9 mouse cellular contexts compared by ENCODE assay signal in genomic region chr9:44916196-44916595, GRCm38 (mm10). TPM values are rescaled to one million over a fixed set of nuclear protein-coding genes. Genes with fewer than 3 reads are reported as not detected.
DNase-seq lines count a peak whose midpoint lies in the region; TF ChIP-seq lines count a peak whose summit lies in the region.
"Had no signal": no experiment of that assay in that cellular context is flagged by ENCODE, and none has a peak within 500 bp of the region (broad histone marks: within the 10 kb centered on the region; RNA-seq: fewer than 3 reads in every experiment).

No protein-coding gene starts in this region.

- peak; percentile 60 to 63 for DNase-seq in heart, postnatal 10 days
- DNase-seq in heart, adult 11 months: no peak
- DNase-seq in testis, postnatal 14 days (ENCODE audit: low spot score): no peak
- peak; percentile 47 for DNase-seq in c-Kit-positive CD71-negative TER-119-negative erythroid progenitor cells, embryonic 14.5 days (ENCODE audit: low read depth)
- peak; percentile 62 for DNase-seq in kidney, postnatal 10 days
- DNase-seq in right cerebral cortex, postnatal 14 days: peak; percentile 35
- no peak for DNase-seq in ovary, adult 18-20 months (ENCODE audit: low spot score)
- DNase-seq: liver, embryonic 13.5 days had no signal

- no peak for TF ChIP-seq POLR2A in testis, adult 2 months (IDR thresholded peaks at IDR 0.05; ENCODE audit: control insufficient read depth, low read depth, low read length)

- TF ChIP-seq CTCF in testis, adult 2 months (IDR thresholded peaks at IDR 0.05; ENCODE audit: control insufficient read depth, insufficient read depth, insufficient replicate concordance, low read depth, low read length): peak; percentile 17; the same call in 1 of the 2 replicates

- no peaks in the 10 kb centered on the region for H3K36me3 ChIP-seq in testis, adult 2 months (ENCODE audit: control insufficient read depth, insufficient read depth, low read length)

- H3K27ac ChIP-seq in testis, adult 2 months (ENCODE audit: control insufficient read depth, insufficient read depth, low read depth, low read length): no peak overlapping the region
- H3K27ac ChIP-seq: liver, embryonic 13.5 days had no signal

- H3K4me3 ChIP-seq in testis, adult 2 months (ENCODE audit: control insufficient read depth, low read depth, low read length): no peak overlapping the region
- H3K4me3 ChIP-seq: liver, embryonic 13.5 days had no signal

- no peaks in the 10 kb centered on the region for H3K4me1 ChIP-seq in testis, adult 2 months (ENCODE audit: control insufficient read depth, insufficient read depth, low read length)

- intact Hi-C loops in heart, postnatal 10 days (cut with DNase I): loop anchor here (5.0 kb wide), 1 partner anchor 79 kb away; no protein-coding TSS in a partner anchor

- H3K27me3 ChIP-seq in testis, adult 2 months (ENCODE audit: control insufficient read depth, insufficient read depth, low read length): no peaks in the 10 kb centered on the region
- H3K27me3 ChIP-seq: liver, embryonic 13.5 days had no signal

RNA-seq across cellular contexts. Expression of gene Atp5l, which starts 4.3 kb away (rescaled TPM):
- 1,000 to 10,000 TPM; 1,370 to 1,379 TPM for total RNA-seq in heart, postnatal 10 days (2021)
- polyA plus RNA-seq in testis, adult 2 months (2012; rRNA removed): 134 and 141 TPM in 2 replicates

RNA-seq across cellular contexts. Expression of gene Kmt2a, which starts 35.1 kb away (rescaled TPM):
- total RNA-seq in heart, postnatal 10 days (2021): 10 to 100 TPM; 25.0 to 30.3 TPM
- polyA plus RNA-seq in testis, adult 2 months (2012; rRNA removed): 3.4 and 4.9 TPM in 2 replicates

RNA-seq across cellular contexts. Expression of gene Ube4a, which starts 49.2 kb away (rescaled TPM):
- 10 to 100 TPM; 41.1 to 45.1 TPM for total RNA-seq in heart, postnatal 10 days (2021)
- polyA plus RNA-seq in testis, adult 2 months (2012; rRNA removed): 11.5 and 16.6 TPM in 2 replicates

Comparison
In these comparisons a context has a peak if more than half of its experiments do, and no peak if none do; other contexts are left out.
1. DNase-seq: peak in heart, postnatal 10 days (2 of 2), c-Kit-positive CD71-negative TER-119-negative erythroid progenitor cells, embryonic 14.5 days (single experiment), kidney, postnatal 10 days (single experiment) and right cerebral cortex, postnatal 14 days (single experiment); none in heart, adult 11 months (single experiment), testis, postnatal 14 days (single experiment) and ovary, adult 18-20 months (single experiment).